In the genomic region with DNA sequence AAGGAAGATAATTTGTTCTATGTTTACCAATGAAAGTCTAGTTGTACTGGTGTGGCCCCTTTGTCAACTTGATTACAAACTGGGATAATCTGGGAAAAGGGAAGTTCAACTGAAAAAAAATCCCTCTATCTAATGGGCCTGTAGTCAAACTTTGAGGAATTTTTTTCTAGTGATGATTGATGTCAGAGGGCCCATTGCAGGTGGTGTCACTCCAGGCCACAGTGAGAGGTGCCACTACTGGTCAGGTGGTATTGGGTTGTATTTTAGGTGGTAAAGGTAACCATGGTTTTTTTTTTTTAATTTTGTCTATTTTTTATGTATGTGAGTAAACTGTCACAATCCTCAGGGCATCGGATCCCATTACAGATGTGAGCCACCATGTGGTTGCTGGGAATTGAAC, we compare ENCODE assay signal across 28 mouse cellular contexts.
"Had no signal": no experiment of that assay in that cellular context is flagged by ENCODE, and none has a peak within 500 bp of the region (broad histone marks: within the 10 kb centered on the region; RNA-seq: fewer than 3 reads in every experiment).

No protein-coding gene starts in this region.

- H3K9ac ChIP-seq: embryonic facial prominence, embryonic 12.5 days; embryonic facial prominence, embryonic 13.5 days; embryonic facial prominence, embryonic 15.5 days; forebrain, embryonic 12.5 days; forebrain, embryonic 13.5 days; forebrain, embryonic 15.5 days; forebrain, postnatal 0 days had no signal

- H3K27me3 ChIP-seq: embryonic facial prominence, embryonic 12.5 days; embryonic facial prominence, embryonic 13.5 days; embryonic facial prominence, embryonic 15.5 days; forebrain, embryonic 12.5 days; forebrain, embryonic 13.5 days; forebrain, embryonic 15.5 days had no signal

- H3K27ac ChIP-seq: embryonic facial prominence, embryonic 10.5 days; embryonic facial prominence, embryonic 12.5 days; embryonic facial prominence, embryonic 13.5 days; embryonic facial prominence, embryonic 15.5 days; forebrain, embryonic 10.5 days; forebrain, embryonic 12.5 days; forebrain, embryonic 13.5 days; forebrain, embryonic 15.5 days; gastrocnemius, adult 2 months; heart, adult 2 months had no signal

- H3K9me3 ChIP-seq: embryonic facial prominence, embryonic 10.5 days; embryonic facial prominence, embryonic 12.5 days; embryonic facial prominence, embryonic 13.5 days; embryonic facial prominence, embryonic 15.5 days; forebrain, embryonic 10.5 days; forebrain, embryonic 12.5 days; forebrain, embryonic 13.5 days; forebrain, embryonic 15.5 days had no signal

- H3K36me3 ChIP-seq: embryonic facial prominence, embryonic 10.5 days; embryonic facial prominence, embryonic 12.5 days; embryonic facial prominence, embryonic 13.5 days; embryonic facial prominence, embryonic 15.5 days; forebrain, embryonic 10.5 days; forebrain, embryonic 12.5 days; forebrain, embryonic 15.5 days had no signal

- ATAC-seq: forebrain, embryonic 13.5 days; forebrain, embryonic 14.5 days; forebrain, embryonic 15.5 days; forebrain, embryonic 16.5 days; forebrain, postnatal 0 days had no signal

- H3K4me1 ChIP-seq: embryonic facial prominence, embryonic 10.5 days; embryonic facial prominence, embryonic 12.5 days; embryonic facial prominence, embryonic 13.5 days; embryonic facial prominence, embryonic 15.5 days; forebrain, embryonic 10.5 days had no signal

- H3K4me2 ChIP-seq: embryonic facial prominence, embryonic 12.5 days; embryonic facial prominence, embryonic 13.5 days; embryonic facial prominence, embryonic 15.5 days; forebrain, embryonic 12.5 days; forebrain, embryonic 13.5 days; forebrain, embryonic 15.5 days had no signal

- DNase-seq: cerebellum, adult 2 months; cerebellum, adult 8-10 months; cerebellum, adult 9-10 months; cerebellum, adult 9-11 months; cerebellum, postnatal 10 days; cerebellum, postnatal 14 days; cerebellum, postnatal 25 days; cerebellum, postnatal 36 days; embryo, embryonic 11 days; forebrain, postnatal 0 days; gastrocnemius, adult 2 months; gastrocnemius, postnatal 10 days; gastrocnemius, postnatal 14 days; gastrocnemius, postnatal 25 days; gastrocnemius, postnatal 36 days; heart, adult 18-20 months; heart, adult 2 months had no signal

- H3K4me3 ChIP-seq: embryonic facial prominence, embryonic 10.5 days; embryonic facial prominence, embryonic 12.5 days; embryonic facial prominence, embryonic 13.5 days; embryonic facial prominence, embryonic 15.5 days; erythroblast, embryonic 14.5 days; forebrain, embryonic 10.5 days; forebrain, embryonic 12.5 days; forebrain, embryonic 13.5 days; forebrain, embryonic 15.5 days; gastrocnemius, adult 2 months; heart, adult 2 months had no signal
